Mouse (Mus musculus) embryonic facial prominence, embryonic 13.5 days (tissue): ENCODE results near the gene Foxc2. TPM values are rescaled to one million over a fixed set of nuclear protein-coding genes. Genes with fewer than 3 reads are reported as not detected.
A peak's percentile ranks its signal among the peaks of the same experiment; 100 is the strongest.

ENCODE experiments used
- ATAC-seq: fragments of 200-750 bp; cut with Nextera tagmentation; 2 replicates; pipeline ENCODE4 v1.8.0; 2017; ENCODE audit warnings: low read depth; ENCODE audit not compliant: insufficient number of reproducible peaks, insufficient read depth, low FRiP score, low TSS enrichment
- H3K27ac ChIP-seq: fragments of 300-500 bp; sonication (generic); 2 replicates; pipeline ENCODE4 v1.5.1; 2015; ENCODE audit warnings: moderate library complexity, mild to moderate bottlenecking, inconsistent platforms
- H3K27me3 ChIP-seq: fragments of 300-500 bp; sonication (generic); 2 replicates; pipeline ENCODE4 v1.6.1; 2015; ENCODE audit warnings: mild to moderate bottlenecking, inconsistent platforms
- H3K36me3 ChIP-seq: fragments of 300-500 bp; sonication (generic); 2 replicates; pipeline ENCODE4 v1.6.1; 2015; ENCODE audit warnings: mild to moderate bottlenecking, inconsistent platforms
- H3K4me1 ChIP-seq: fragments of 300-500 bp; sonication (generic); 2 replicates; pipeline ENCODE4 v1.6.1; 2015; ENCODE audit warnings: inconsistent platforms
- H3K4me2 ChIP-seq: fragments of 300-500 bp; sonication (generic); 2 replicates; pipeline ENCODE4 v1.6.1; 2015; ENCODE audit warnings: moderate library complexity, mild to moderate bottlenecking, inconsistent platforms
- H3K4me3 ChIP-seq: fragments of 300-500 bp; sonication (generic); 2 replicates; pipeline ENCODE4 v1.5.1; 2015; ENCODE audit warnings: mild to moderate bottlenecking, inconsistent platforms
- H3K9ac ChIP-seq: fragments of 300-500 bp; sonication (generic); 2 replicates; pipeline ENCODE4 v1.6.1; 2015; ENCODE audit warnings: mild to moderate bottlenecking, inconsistent platforms
- H3K9me3 ChIP-seq: fragments of 300-500 bp; sonication (generic); 2 replicates; pipeline ENCODE4 v1.6.1; 2016; ENCODE audit warnings: inconsistent platforms
- WGBS: fragments of 180-500 bp; shearing (Covaris S2); methylation state at CpG from one replicate; pipeline ENCODE4 v1.1.7; 2015; ENCODE audit warnings: mixed read lengths; 5-methylcytosine and 5-hydroxymethylcytosine counted together
- microRNA-seq: library from miRNA; unstranded; fragments of <30 nt; microRNA quantifications from one replicate; pipeline ENCODE4, GENCODE M21; 2016
- polyA plus RNA-seq: library from polyadenylated mRNA; unstranded; fragments of >200 nt; fragmentation: Nextera tagmentation; extraction: Ambion mirVana; gene quantifications from 2 replicates; pipeline ENCODE4 v1.2.1, GENCODE M21; 2015

Foxc2 gene
- polyA plus RNA-seq, 1 experiment from 2014 or later = 3.3 TPM

DNA sequence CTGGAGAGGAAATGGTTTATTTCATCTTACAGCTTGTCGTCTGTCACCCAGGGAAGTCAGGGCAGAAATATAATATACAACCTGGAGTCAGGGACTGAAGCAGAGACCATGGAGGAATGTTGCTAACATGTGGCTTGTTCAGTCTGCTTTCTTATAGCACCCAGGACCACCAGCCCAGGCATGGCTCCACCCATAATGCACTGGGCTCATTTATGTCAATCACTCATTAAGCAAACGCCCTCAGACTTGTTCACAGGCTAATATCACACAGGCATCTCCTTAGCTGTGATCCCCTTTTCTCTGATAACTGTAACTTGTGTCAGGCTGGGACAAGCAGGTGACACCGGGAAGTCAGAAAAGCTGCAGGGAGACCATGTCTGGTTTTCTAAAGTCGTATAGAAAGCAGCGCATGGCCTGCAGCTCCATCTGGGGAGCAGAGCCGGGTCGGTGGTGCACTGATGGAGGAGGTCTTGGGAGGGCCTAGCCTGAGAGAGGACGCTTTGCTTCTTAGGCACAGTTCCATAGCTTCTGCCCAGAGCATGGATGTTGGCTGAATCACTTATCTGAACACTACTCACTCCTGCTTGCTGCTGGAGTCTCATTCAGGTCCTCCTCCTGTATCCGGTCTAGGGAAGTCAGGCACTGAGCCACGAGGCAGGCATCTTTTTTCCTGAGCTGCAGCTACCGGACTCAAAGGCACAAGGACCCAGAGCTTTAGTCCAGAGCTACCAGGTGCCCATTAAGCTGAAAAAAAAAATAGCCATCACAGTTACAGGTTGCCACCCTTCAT is 47.1 kb downstream of the Foxc2 start:
- no peak for ATAC-seq
- WGBS = 60% methylated on average over 11 of the region's 11 CpGs
- H3K27ac ChIP-seq = no peak overlapping the region
- no peaks in the 10 kb centered on the region for H3K36me3 ChIP-seq
- H3K4me3 ChIP-seq = no peak overlapping the region
- no peak overlapping the region for H3K9ac ChIP-seq
- H3K27me3 ChIP-seq = peaks cover 10% of the 10 kb centered on the region
- H3K4me2 ChIP-seq = no peak overlapping the region
- H3K4me1 ChIP-seq = peaks cover 17% of the 10 kb centered on the region
- H3K9me3 ChIP-seq = no peaks in the 10 kb centered on the region

DNA sequence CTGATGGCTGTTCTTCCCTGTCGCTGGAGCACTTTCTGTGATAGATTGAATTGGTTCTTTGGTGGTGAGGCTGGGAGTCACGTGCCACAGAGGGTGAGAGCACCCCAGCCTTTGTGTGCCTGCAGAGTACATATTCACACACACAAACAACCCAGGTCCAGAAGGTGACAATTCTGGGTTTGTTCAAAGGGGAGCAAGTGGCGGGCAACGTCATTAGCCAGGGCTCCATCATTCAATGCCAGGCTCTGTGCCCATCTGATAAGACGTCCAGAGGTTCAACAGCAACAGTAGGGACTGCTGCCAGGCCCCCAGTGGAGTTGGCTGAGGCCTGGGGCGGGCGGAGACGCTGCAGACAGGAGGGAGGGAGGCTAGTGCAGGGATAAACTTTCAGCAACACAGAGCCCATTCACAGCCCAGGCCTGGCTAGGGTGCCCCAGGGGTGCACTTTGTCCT is 48.1 kb downstream of the Foxc2 start:
- no peaks in the 10 kb centered on the region for H3K36me3 ChIP-seq
- H3K9me3 ChIP-seq = no peaks in the 10 kb centered on the region
- peaks cover 10% of the 10 kb centered on the region for H3K27me3 ChIP-seq
- no peak; the same call in 1 of the 2 replicates for ATAC-seq
- H3K4me1 ChIP-seq = peaks cover 17% of the 10 kb centered on the region
- H3K4me3 ChIP-seq = no peak overlapping the region
- 0 out of 2 replicates have a peak overlapping the region, but pooled peaks have one; percentile 28 for H3K27ac ChIP-seq
- no peak overlapping the region for H3K9ac ChIP-seq
- H3K4me2 ChIP-seq = no peak overlapping the region
- WGBS = 60% methylated on average over 8 of the region's 8 CpGs

DNA sequence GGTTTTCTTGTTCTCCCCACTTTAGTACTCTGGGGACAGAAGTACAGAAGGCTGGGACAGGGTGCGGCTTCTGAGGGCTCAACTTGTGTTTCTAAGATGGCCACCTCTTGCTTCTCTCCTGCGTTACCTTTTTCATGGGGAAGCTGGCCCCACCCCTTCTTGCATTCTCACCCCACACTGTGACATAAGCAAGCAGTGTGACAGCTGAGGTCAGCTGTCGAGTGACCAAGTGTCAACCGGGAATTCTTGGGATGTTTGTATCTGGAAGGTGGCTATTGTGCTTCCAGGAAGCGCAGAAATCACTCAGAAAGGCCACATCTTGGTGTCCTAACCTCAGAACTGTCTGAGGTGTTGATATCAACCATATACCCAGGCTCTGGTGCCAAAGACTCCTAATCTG is 52.1 kb downstream of the Foxc2 start:
- ATAC-seq = no peak
- H3K4me3 ChIP-seq = no peak overlapping the region
- no peaks in the 10 kb centered on the region for H3K9me3 ChIP-seq
- no peaks in the 10 kb centered on the region for H3K36me3 ChIP-seq
- H3K27ac ChIP-seq = no peak overlapping the region
- no peak overlapping the region for H3K9ac ChIP-seq
- H3K4me2 ChIP-seq = no peak overlapping the region
- 67% methylated on average over 5 of the region's 5 CpGs for WGBS
- H3K4me1 ChIP-seq = peaks cover 35% of the 10 kb centered on the region
- H3K27me3 ChIP-seq = peaks cover 7% of the 10 kb centered on the region; the same call in 1 of the 2 replicates

Small RNAs within 50 kb of the gene (microRNA-seq; reads per million reads assigned to microRNA genes)
- not detected for gene Gm27530

Other genes starting within 250 kb of the Foxc2 start
- 10.7 and 15.1 TPM in 2 replicates for gene Foxf1, start 31.8 kb upstream of the Foxc2 start, polyA plus RNA-seq
- 60.5 and 70.5 TPM in 2 replicates for gene Mthfsd, start 7.8 kb upstream of the Foxc2 start, polyA plus RNA-seq
- gene Foxl1, start 11.8 kb downstream of the Foxc2 start, polyA plus RNA-seq = 0.28 and 0.34 TPM in 2 replicates